Mouse (Mus musculus): ENCODE results near the gene C1qtnf9.

DNA sequence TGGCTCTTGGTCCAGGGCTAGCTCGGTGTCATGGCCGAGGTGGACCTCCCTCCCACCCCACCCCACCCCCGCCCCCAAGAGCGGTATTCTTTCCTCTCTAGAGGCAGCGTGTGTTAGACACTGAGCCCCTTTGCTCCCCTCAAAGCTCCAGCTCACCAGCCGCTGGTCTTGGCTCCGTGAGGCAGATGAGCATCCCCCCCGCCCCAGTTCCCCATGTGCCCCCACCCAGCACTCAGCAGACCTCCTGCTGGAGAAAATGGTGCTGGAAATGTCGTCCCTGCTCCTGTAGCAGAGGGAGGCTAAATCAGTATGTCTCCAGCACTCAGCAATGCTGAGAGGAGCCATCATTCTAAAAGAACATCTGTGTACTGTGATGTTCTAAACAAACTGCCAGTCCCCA lies 24.3 kb upstream of the C1qtnf9 start:
- no peak for TF ChIP-seq CTCF (IDR thresholded peaks at IDR 0.05; ENCODE audit: control insufficient read depth, insufficient read depth, insufficient replicate concordance, low read depth, low read length)
- TF ChIP-seq POLR2A (IDR thresholded peaks at IDR 0.05; ENCODE audit: control insufficient read depth, low read depth, low read length), result no peak
